Mouse (Mus musculus): ENCODE measurements around the gene Fmo4.

GRCm38 (mm10) chr1:162805011-162805410, 8.8 kb downstream of the Fmo4 start:
- TF ChIP-seq CTCF (IDR thresholded peaks at IDR 0.05), result peak; percentile 59
- TF ChIP-seq EP300 (IDR thresholded peaks at IDR 0.05), result no peak
